Mouse (Mus musculus) G1E-ER4 (cell line): ENCODE results near the gene Pigu. TPM values are rescaled to one million over a fixed set of nuclear protein-coding genes. Genes with fewer than 3 reads are reported as not detected.

Experiments
- GATA1 ChIP-seq: IDR thresholded peaks from one replicate; pipeline ENCODE4 v1.8.0; 2012; ENCODE audit warnings: low read length, inconsistent platforms
- polyA plus RNA-seq: library from polyadenylated mRNA; stranded (reverse); fragments of >175 nt; gene quantifications from 2 replicates; pipeline ENCODE4 v1.2.3, GENCODE M21; 2012

The Pigu gene
- polyA plus RNA-seq, 1 experiment: 14.0 TPM

- no peak for TF ChIP-seq GATA1
Observed at GRCm38 (mm10) chr2:155328906-155329305, 28.3 kb downstream of the Pigu start.

GRCm38 (mm10) chr2:155327906-155328305 is 29.3 kb downstream of the Pigu start:
- TF ChIP-seq GATA1: no peak

DNA sequence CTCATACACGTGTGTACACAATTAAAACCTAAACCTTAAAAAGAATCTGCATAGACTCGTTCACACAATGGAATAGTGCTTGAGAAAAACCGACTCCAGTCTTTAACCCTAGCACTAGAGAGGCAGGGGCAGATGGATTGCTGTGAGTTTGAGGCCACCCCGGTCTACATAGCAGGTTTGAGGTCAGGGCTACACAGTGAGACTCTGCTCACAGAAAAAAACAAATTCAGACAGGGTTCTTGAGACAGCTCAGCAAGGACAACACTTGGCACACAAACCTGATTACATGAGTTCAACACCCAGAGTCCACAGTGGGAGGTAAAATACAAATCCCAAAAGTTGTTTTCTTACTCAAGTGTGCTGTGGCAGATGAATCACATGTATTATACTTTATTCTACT is 31.2 kb downstream of the Pigu start:
- TF ChIP-seq GATA1: no peak

DNA sequence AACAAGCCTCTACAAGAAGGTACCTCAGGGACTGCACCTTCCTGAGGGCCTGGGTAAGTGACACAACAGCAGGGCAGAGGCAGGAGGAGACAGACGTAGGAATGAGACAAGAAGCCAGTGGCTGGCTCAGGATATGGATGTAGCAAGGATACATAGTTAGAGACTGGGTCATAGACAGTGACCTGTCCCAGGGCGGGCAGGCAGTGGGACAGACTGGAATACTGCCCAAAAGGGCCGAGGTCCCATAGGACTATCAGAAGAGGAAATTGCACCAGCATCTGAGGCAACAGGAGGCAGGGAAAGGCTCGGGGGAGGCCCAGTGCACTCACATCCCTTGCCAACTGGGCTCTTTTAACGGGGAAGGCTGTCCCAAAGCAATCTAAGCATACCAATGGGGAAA is 36.6 kb downstream of the Pigu start:
- TF ChIP-seq GATA1: no peak

DNA sequence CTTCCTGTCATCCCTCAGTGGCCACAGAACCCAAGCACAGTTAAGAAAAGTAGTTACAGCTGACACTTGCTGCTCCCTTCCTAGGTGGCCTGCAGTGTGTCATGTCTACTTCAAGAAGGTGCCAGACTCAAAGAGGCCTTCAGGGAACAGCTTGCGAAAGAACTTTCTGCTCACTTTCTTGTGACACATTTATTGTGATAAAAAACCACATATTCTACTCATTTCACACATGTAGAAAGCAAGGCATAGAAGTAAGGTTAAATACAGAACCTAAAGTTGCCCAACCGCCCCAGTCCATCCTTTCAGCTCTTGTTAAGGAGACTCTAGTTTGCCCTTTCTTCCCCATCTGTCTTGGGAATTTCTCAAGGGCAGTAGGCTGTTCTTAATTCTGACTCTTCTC is 38.6 kb downstream of the Pigu start:
- no peak for TF ChIP-seq GATA1

DNA sequence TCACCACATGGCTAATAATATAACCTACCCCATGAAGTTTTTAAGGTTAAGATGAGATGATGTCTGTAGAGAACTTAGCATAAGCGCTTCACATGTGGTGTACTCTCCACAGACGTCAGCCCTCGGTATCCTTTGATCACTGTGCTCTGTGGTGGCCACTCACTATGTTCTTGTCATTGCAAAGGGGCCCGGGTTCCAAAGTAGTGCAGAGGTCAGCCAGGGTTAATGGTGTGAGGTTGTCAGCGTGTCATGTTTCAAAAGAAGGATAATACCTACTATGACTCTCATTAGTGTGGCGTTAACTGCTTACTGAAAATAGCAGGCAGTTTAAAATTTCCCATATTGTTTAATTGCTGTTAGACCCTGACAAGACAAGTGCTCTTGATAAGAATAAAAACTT is 43.6 kb downstream of the Pigu start:
- TF ChIP-seq GATA1: no peak

DNA sequence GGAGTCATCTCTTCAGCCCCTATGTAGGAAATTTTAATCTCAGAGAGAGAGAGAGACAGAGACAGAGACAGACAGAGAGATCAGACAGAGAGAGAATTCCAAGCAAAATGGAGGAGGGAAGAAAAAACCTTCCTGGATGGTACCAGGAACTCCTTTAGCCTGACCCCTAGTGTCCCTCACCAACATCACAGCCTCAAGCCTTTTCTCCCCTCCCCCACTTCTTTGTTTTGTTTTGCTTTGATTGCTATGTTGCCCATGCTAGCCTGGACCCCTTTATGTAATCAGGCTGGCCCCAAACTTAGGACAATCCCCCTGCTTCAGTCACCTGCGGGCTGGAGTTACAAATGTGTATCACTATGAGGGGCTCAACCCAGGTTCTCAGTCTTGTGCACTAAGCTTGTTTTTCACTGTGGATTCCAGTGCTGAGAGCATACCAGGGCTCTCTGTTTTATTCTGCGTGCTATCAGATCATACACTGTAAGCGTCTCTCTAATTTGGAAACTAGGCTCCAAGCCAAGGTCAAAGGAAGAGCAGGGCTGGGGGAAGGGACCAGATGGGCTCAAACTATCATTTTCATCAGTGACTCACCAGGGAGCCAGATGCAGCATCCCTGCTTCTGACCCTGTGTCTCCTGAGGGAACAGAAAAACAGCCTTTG is 48.2 kb downstream of the Pigu start:
- no peak for TF ChIP-seq GATA1

GRCm38 (mm10) chr2:155299563-155299962 is 57.7 kb downstream of the Pigu start:
- no peak for TF ChIP-seq GATA1

DNA sequence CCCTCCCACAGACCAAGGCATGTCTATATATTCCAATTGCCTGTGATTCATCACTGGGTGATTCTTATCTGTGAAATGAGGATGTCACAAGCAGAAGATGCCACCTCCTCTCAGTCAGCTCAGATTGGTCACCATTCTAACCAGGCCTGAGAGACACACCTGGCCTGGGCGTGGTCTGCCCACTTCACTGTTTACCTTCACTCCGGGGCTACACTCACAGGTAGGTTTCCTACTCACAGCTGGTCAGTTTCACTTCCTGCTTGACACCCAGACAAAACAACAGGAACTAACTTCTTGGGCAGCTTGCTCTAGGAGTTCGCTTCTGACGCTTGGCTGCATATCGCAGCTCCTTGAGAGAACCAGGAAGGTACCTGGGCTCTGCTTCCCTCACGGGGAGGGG is 61.8 kb downstream of the Pigu start:
- no peak for TF ChIP-seq GATA1

DNA sequence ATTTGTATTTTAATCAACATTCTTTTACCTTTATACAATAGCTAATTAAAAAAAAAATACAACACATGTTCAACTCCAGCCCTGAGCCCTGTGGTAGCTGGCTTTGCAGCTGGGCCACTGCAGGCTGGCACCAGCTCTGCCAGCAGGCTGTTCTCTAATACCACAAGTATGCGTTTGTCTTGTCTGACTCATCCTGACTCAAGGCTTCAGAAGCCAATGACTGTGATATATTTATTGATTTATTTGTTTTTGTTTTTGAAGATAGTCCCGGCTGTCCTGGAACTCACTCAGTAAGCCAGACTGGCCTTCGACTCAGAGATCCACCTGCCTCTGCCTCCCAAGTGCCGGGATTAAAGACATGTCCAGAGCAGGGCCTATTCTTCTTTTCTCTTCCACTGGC is 63.3 kb downstream of the Pigu start:
- no peak for TF ChIP-seq GATA1

- no peak for TF ChIP-seq GATA1
Observed at GRCm38 (mm10) chr2:155293382-155293781, 63.8 kb downstream of the Pigu start.

GRCm38 (mm10) chr2:155290066-155290465 is 67.2 kb downstream of the Pigu start:
- TF ChIP-seq GATA1: no peak

DNA sequence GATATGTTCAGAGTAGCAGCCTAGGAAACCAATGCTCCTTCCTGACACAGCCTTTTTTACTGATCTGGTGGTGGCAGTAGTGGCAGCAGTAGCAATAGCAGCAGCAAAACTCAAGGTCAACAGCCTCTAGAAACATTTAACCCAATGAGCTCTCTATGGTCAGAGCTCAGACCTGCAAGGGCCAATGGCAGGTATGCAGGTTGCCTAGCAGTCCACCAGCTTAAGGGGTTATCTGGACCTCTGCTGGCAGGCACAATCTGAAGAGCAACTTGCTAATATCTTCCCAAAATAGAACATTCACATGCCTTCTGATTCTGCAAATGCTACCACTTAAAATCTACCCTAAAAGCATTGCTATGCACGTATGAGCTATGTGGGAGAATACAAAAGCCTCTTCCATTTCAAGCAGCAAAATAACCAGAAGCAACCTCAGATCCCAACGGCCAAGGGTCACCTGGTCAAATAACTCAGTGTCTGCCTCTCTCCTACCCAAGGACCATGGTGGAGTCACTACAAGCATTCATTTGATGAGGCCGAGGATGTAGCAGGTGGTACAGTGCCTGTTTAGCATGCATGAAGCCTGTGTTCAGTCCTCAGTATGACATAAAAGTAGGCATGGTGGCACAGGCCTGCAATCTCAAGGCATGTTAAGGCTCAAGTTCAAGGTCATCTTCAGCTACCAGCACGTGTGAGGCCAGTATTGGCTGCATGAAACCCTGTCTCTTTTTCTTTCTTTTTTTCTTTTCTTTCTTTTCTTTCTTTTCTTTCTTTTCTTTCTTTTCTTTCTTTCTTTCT is 69.6 kb downstream of the Pigu start:
- TF ChIP-seq GATA1: no peak

- TF ChIP-seq GATA1: no peak
Observed at GRCm38 (mm10) chr2:155285744-155286143, 71.5 kb downstream of the Pigu start.

GRCm38 (mm10) chr2:155284647-155285046 is 72.6 kb downstream of the Pigu start:
- TF ChIP-seq GATA1: no peak

DNA sequence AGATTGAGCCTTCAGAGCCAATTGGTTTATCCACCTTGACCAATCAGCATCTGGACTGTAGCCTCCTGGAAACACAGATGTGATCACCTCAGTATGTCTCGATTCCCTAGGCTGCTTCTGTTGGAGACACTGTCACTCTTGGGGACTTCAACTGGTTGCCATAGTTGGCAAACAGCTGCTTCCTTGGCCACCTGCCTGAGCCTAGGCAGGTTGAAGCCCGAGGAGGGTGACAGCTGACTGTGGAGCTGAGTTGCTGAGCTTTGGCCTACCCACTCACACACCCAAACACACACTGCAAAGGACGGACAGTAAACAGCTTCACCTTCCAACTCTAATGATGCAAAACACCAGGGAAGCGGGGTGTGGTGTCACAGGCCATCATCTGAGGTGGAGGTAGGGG is 73.4 kb downstream of the Pigu start:
- no peak for TF ChIP-seq GATA1

DNA sequence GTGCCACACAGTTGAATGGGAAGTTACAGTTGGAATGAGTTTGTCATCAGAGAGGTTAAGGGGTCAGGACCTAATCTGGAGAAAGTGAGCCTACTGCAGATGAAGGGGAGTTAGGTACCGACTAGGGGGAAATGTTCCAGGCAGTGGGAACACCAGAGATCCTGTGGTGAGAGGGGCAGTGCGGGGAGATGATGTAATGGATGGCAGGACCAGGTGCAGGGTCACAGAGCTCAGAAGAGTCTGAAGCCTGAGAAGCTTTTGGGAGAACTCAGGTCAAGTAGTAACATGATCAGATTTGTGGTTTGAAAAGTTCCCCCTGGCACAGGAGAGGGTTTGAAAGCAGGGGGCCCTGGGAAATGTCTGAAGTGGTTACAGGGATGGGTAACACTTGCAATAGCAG is 77.1 kb downstream of the Pigu start:
- no peak for TF ChIP-seq GATA1

DNA sequence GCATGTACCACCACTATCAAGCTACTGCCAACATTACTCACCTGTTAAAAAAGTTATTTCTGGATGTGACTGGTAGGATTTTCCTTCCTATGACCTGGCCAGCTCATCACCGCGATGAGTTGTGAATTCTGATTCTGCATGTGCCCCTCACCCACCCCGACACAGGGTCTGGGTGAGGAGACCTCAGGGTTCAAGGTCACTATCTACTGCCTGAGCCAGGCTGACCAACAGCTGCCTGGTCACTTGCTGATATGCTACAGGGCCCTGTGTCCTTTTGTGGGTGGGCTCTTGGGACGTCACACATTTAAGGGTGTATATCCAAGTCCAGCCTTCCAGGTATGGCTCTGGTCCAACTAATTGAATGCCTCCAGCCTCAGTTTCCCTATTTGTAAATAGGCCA is 78.1 kb downstream of the Pigu start:
- TF ChIP-seq GATA1: no peak
